Mouse (Mus musculus): ENCODE measurements around the gene Myo1f.

- TF ChIP-seq CTCF (IDR thresholded peaks at IDR 0.05; ENCODE audit: insufficient read depth, low read length) (no peak), POLR2A (IDR thresholded peaks at IDR 0.05; ENCODE audit: borderline replicate concordance, extremely low read depth, low read depth, low read length) (no peak)
These were observed 75.7 kb downstream of the Myo1f start for GRCm38 (mm10) chr17:33631236-33631635.
